In genomic region chr4:133220656-133221055, GRCm38 (mm10) we compare ENCODE assay signal across 8 mouse cellular contexts. TPM values are rescaled to one million over a fixed set of nuclear protein-coding genes. Genes with fewer than 3 reads are reported as not detected.
DNase-seq lines count a peak whose midpoint lies in the region; ATAC-seq lines count a peak whose summit lies in the region.

No protein-coding gene starts in this region.

- H3K9me3 ChIP-seq in heart, embryonic 13.5 days: no peaks in the 10 kb centered on the region
- H3K9me3 ChIP-seq in midbrain, embryonic 12.5 days: no peaks in the 10 kb centered on the region

- 3% methylated on average over 25 of the region's 25 CpGs for WGBS in heart, embryonic 13.5 days
- 2% methylated on average over 25 of the region's 25 CpGs for WGBS in midbrain, embryonic 12.5 days

- intact Hi-C loops in left cerebral cortex, postnatal 4 days (cut with DNase I): no loop called here

- H3K4me1 ChIP-seq in heart, embryonic 13.5 days: peaks cover 7% of the 10 kb centered on the region
- H3K4me1 ChIP-seq in midbrain, embryonic 12.5 days: peaks cover 13% of the 10 kb centered on the region

- no peak overlapping the region for H3K27ac ChIP-seq in heart, embryonic 13.5 days (replicated peaks)
- no peak overlapping the region for H3K27ac ChIP-seq in midbrain, embryonic 12.5 days (replicated peaks)

- H3K27me3 ChIP-seq in heart, embryonic 13.5 days (replicated peaks): peaks cover 53% of the 10 kb centered on the region
- peaks cover 56% of the 10 kb centered on the region for H3K27me3 ChIP-seq in midbrain, embryonic 12.5 days

- H3K36me3 ChIP-seq in heart, embryonic 13.5 days: no peaks in the 10 kb centered on the region
- H3K36me3 ChIP-seq in midbrain, embryonic 12.5 days: no peaks in the 10 kb centered on the region

- no peak for DNase-seq in heart, adult 18-20 months
- DNase-seq in kidney, postnatal 36 days: peak; percentile 71 to 89
- no peak for DNase-seq in urinary bladder, postnatal 4 days (ENCODE audit: low spot score in 2 of 2)
- DNase-seq in left cerebral cortex, postnatal 4 days: no peak

- peak overlapping the region; percentile 77 for H3K9ac ChIP-seq in heart, embryonic 13.5 days
- H3K9ac ChIP-seq in midbrain, embryonic 12.5 days (replicated peaks): no peak overlapping the region; the same call in 1 of the 2 replicates

- no peak for ATAC-seq in heart, embryonic 13.5 days (ENCODE audit: extremely low read depth, insufficient number of reproducible peaks, low FRiP score, low TSS enrichment)
- ATAC-seq in granulocyte monocyte progenitor cell, adult 5-6 weeks (replicated peaks; ENCODE audit: poor library complexity, severe bottlenecking): peak; percentile 49
- ATAC-seq in midbrain, embryonic 12.5 days (ENCODE audit: low FRiP score, low read depth): no peak
- no peak for ATAC-seq in megakaryocyte-erythroid progenitor cell, adult 5-6 weeks (replicated peaks; ENCODE audit: low FRiP score, low TSS enrichment, poor library complexity, severe bottlenecking)

- H3K4me3 ChIP-seq in heart, embryonic 13.5 days: peak overlapping the region; percentile 49
- H3K4me3 ChIP-seq in midbrain, embryonic 12.5 days: peak overlapping the region; percentile 31

- peak overlapping the region; percentile 72 for H3K4me2 ChIP-seq in heart, embryonic 13.5 days
- H3K4me2 ChIP-seq in midbrain, embryonic 12.5 days (replicated peaks): peak overlapping the region; percentile 48

RNA-seq across cellular contexts. Expression of gene Gpr3, which starts 8.3 kb away (rescaled TPM):
- 0.14 and 0.28 TPM in 2 replicates for polyA plus RNA-seq in heart, embryonic 13.5 days (2015; fragmentation: Nextera tagmentation; extraction: Ambion mirVana)
- not detected for total RNA-seq in heart, adult 18-20 months (2021)
- not detected in 2 replicates for total RNA-seq in granulocyte monocyte progenitor cell, adult 5-6 weeks (2014; fragmentation: Nextera tagmentation)
- total RNA-seq in granulocyte monocyte progenitor cell, adult 5-6 weeks (2017): 0.36 TPM in 1 of 2 replicates, not detected in the other
- 0.22 and 0.40 TPM in 2 replicates for polyA plus RNA-seq in midbrain, embryonic 12.5 days (2016; fragmentation: Nextera tagmentation; extraction: Ambion mirVana)
- total RNA-seq in megakaryocyte-erythroid progenitor cell, adult 5-6 weeks (2014; fragmentation: Nextera tagmentation): not detected in 2 replicates
- not detected in 2 replicates for total RNA-seq in megakaryocyte-erythroid progenitor cell, adult 5-6 weeks (2017)
- 1 to 10 TPM; 2.0 to 2.1 TPM for total RNA-seq in left cerebral cortex, postnatal 4 days (2021)

RNA-seq across cellular contexts. Expression of gene Cd164l2, which starts 8.7 kb away (rescaled TPM):
- 0.56 and 0.57 TPM in 2 replicates for polyA plus RNA-seq in heart, embryonic 13.5 days (2015; fragmentation: Nextera tagmentation; extraction: Ambion mirVana)
- total RNA-seq in heart, adult 18-20 months (2021): not detected
- not detected in 2 replicates for total RNA-seq in granulocyte monocyte progenitor cell, adult 5-6 weeks (2014; fragmentation: Nextera tagmentation)
- total RNA-seq in granulocyte monocyte progenitor cell, adult 5-6 weeks (2017): not detected in 2 replicates
- 0.24 and 0.47 TPM in 2 replicates for polyA plus RNA-seq in midbrain, embryonic 12.5 days (2016; fragmentation: Nextera tagmentation; extraction: Ambion mirVana)
- total RNA-seq in megakaryocyte-erythroid progenitor cell, adult 5-6 weeks (2014; fragmentation: Nextera tagmentation): not detected in 2 replicates
- not detected in 2 replicates for total RNA-seq in megakaryocyte-erythroid progenitor cell, adult 5-6 weeks (2017)
- total RNA-seq in left cerebral cortex, postnatal 4 days (2021): 1 to 10 TPM in 1 of 2 experiments, under 1 TPM in 1; 0.72 to 1.8 TPM

RNA-seq across cellular contexts. Expression of gene Map3k6, which starts 20.0 kb away (rescaled TPM):
- 2.3 and 2.6 TPM in 2 replicates for polyA plus RNA-seq in heart, embryonic 13.5 days (2015; fragmentation: Nextera tagmentation; extraction: Ambion mirVana)
- 10 to 100 TPM; 22.5 to 30.1 TPM for total RNA-seq in heart, adult 18-20 months (2021)
- total RNA-seq in granulocyte monocyte progenitor cell, adult 5-6 weeks (2014; fragmentation: Nextera tagmentation): 0.19 and 2.0 TPM in 2 replicates
- 3.7 and 4.1 TPM in 2 replicates for total RNA-seq in granulocyte monocyte progenitor cell, adult 5-6 weeks (2017)
- 1.9 and 2.8 TPM in 2 replicates for polyA plus RNA-seq in midbrain, embryonic 12.5 days (2016; fragmentation: Nextera tagmentation; extraction: Ambion mirVana)
- 10.6 and 15.9 TPM in 2 replicates for total RNA-seq in megakaryocyte-erythroid progenitor cell, adult 5-6 weeks (2014; fragmentation: Nextera tagmentation)
- total RNA-seq in megakaryocyte-erythroid progenitor cell, adult 5-6 weeks (2017): 6.9 and 7.0 TPM in 2 replicates
- total RNA-seq in left cerebral cortex, postnatal 4 days (2021): 1 to 10 TPM; 3.0 to 3.3 TPM

RNA-seq across cellular contexts. Expression of gene Sytl1, which starts 42.3 kb away (rescaled TPM):
- polyA plus RNA-seq in heart, embryonic 13.5 days (2015; fragmentation: Nextera tagmentation; extraction: Ambion mirVana): 0.32 and 0.78 TPM in 2 replicates
- under 1 TPM; 0.22 to 0.72 TPM for total RNA-seq in heart, adult 18-20 months (2021)
- total RNA-seq in granulocyte monocyte progenitor cell, adult 5-6 weeks (2014; fragmentation: Nextera tagmentation): 1.8 and 6.1 TPM in 2 replicates
- total RNA-seq in granulocyte monocyte progenitor cell, adult 5-6 weeks (2017): 2.2 and 2.6 TPM in 2 replicates
- polyA plus RNA-seq in midbrain, embryonic 12.5 days (2016; fragmentation: Nextera tagmentation; extraction: Ambion mirVana): 1.3 and 1.8 TPM in 2 replicates
- 0.44 and 1.6 TPM in 2 replicates for total RNA-seq in megakaryocyte-erythroid progenitor cell, adult 5-6 weeks (2014; fragmentation: Nextera tagmentation)
- 1.9 TPM in 1 of 2 replicates, not detected in the other for total RNA-seq in megakaryocyte-erythroid progenitor cell, adult 5-6 weeks (2017)
- total RNA-seq in left cerebral cortex, postnatal 4 days (2021): under 1 TPM; 0.42 to 0.44 TPM

RNA-seq across cellular contexts. Expression of gene Tmem222, which starts 56.9 kb away (rescaled TPM):
- 57.1 and 60.2 TPM in 2 replicates for polyA plus RNA-seq in heart, embryonic 13.5 days (2015; fragmentation: Nextera tagmentation; extraction: Ambion mirVana)
- 10 to 100 TPM; 32.7 to 34.6 TPM for total RNA-seq in heart, adult 18-20 months (2021)
- total RNA-seq in granulocyte monocyte progenitor cell, adult 5-6 weeks (2014; fragmentation: Nextera tagmentation): 52.0 and 54.1 TPM in 2 replicates
- total RNA-seq in granulocyte monocyte progenitor cell, adult 5-6 weeks (2017): 16.0 and 20.0 TPM in 2 replicates
- 79.9 and 85.5 TPM in 2 replicates for polyA plus RNA-seq in midbrain, embryonic 12.5 days (2016; fragmentation: Nextera tagmentation; extraction: Ambion mirVana)
- total RNA-seq in megakaryocyte-erythroid progenitor cell, adult 5-6 weeks (2014; fragmentation: Nextera tagmentation): 38.1 and 66.4 TPM in 2 replicates
- total RNA-seq in megakaryocyte-erythroid progenitor cell, adult 5-6 weeks (2017): 18.2 and 19.2 TPM in 2 replicates
- total RNA-seq in left cerebral cortex, postnatal 4 days (2021): 10 to 100 TPM; 73.7 to 74.9 TPM

Comparison
In these comparisons a context has a peak if more than half of its experiments do, and no peak if none do; other contexts are left out.
1. DNase-seq: peak in kidney, postnatal 36 days (2 of 2); none in heart, adult 18-20 months (0 of 2), urinary bladder, postnatal 4 days (0 of 2) and left cerebral cortex, postnatal 4 days (single experiment).